Mouse (Mus musculus) kidney, postnatal 0 days (tissue): ENCODE measurements at regions not wholly inside any gene's neighbourhood (a gene's known extent, or its start where the extent isn't known, plus 50 kb on each side); places are given as distances from the start of the nearest gene placed in this dataset. TPM values are rescaled to one million over a fixed set of nuclear protein-coding genes. Genes with fewer than 3 reads are reported as not detected.
A peak's percentile ranks its signal among the peaks of the same experiment; 100 is the strongest.

Source experiments
- ATAC-seq: fragments of 200-750 bp; cut with Nextera tagmentation; replicated peaks from 2 replicates; pipeline ENCODE4 v1.8.0; 2017; ENCODE audit warnings: low read depth, moderate number of reproducible peaks, moderate TSS enrichment, moderate library complexity; ENCODE audit not compliant: low FRiP score
- DNase-seq: peaks from one replicate; pipeline ENCODE4 v3.0.0-alpha.2; 2016; ENCODE audit warnings: low spot score
- H3K27ac ChIP-seq: fragments of 300-500 bp; sonication (generic); 2 replicates; pipeline ENCODE4 v1.5.1; 2014; ENCODE audit warnings: mild to moderate bottlenecking
- H3K27me3 ChIP-seq: fragments of 300-500 bp; sonication (generic); 2 replicates; pipeline ENCODE4 v1.6.1; 2014; ENCODE audit warnings: low read length, mixed read lengths; ENCODE audit not compliant: insufficient read depth
- H3K36me3 ChIP-seq: fragments of 300-500 bp; sonication (generic); 2 replicates; pipeline ENCODE4 v1.6.1; 2014; ENCODE audit warnings: low read length, mixed read lengths; ENCODE audit not compliant: insufficient read depth
- H3K4me1 ChIP-seq: fragments of 300-500 bp; sonication (generic); replicated peaks from 2 replicates; pipeline ENCODE4 v1.6.1; 2014; ENCODE audit warnings: antibody characterized with exemption, low read length, mixed read lengths; ENCODE audit not compliant: insufficient read depth
- H3K4me2 ChIP-seq: fragments of 300-500 bp; sonication (generic); 2 replicates; pipeline ENCODE4 v1.6.1; 2014; ENCODE audit warnings: mild to moderate bottlenecking, low read length, moderate library complexity, mixed read lengths
- H3K4me3 ChIP-seq: fragments of 300-500 bp; sonication (generic); replicated peaks from 2 replicates; pipeline ENCODE4 v1.5.1; 2014; ENCODE audit warnings: low read depth, low read length
- H3K9ac ChIP-seq: fragments of 300-500 bp; sonication (generic); 2 replicates; pipeline ENCODE4 v1.6.1; 2014; ENCODE audit warnings: low read depth, low read length
- H3K9me3 ChIP-seq: fragments of 300-500 bp; sonication (generic); replicated peaks from 2 replicates; pipeline ENCODE4 v1.6.1; 2016; ENCODE audit warnings: low read length, inconsistent platforms, mixed read lengths
- CTCF ChIP-seq: IDR thresholded peaks from 2 replicates; pipeline ENCODE4 v1.5.1; 2016; ENCODE audit warnings: antibody characterized with exemption, low read depth, mild to moderate bottlenecking, moderate library complexity
- WGBS: fragments of 180-500 bp; shearing (Covaris S2); extraction: QIAGEN DNeasy Blood & Tissue Kit; methylation state at CpG from one replicate; pipeline ENCODE4 v1.1.7; 2014; 5-methylcytosine and 5-hydroxymethylcytosine counted together
- microRNA-seq: library from miRNA; unstranded; fragments of <30 nt; microRNA quantifications from one replicate; pipeline ENCODE4, GENCODE M21; 2016

GRCm38 (mm10) chr17:27261981-27262380, 57.7 kb upstream of the Lemd2 start:
- Histone ChIP-seq H3K9me3 (no peaks in the 10 kb centered on the region), H3K4me1 (no peaks in the 10 kb centered on the region), H3K9ac (no peak overlapping the region), H3K4me2 (no peak overlapping the region), H3K4me3 (no peak overlapping the region), H3K36me3 (no peaks in the 10 kb centered on the region), H3K27me3 (no peaks in the 10 kb centered on the region), H3K27ac (no peak overlapping the region)
- ATAC-seq (no peak), DNase-seq (no peak)
- TF ChIP-seq CTCF = no peak
- WGBS = 88% methylated on average over 9 of the region's 9 CpGs

DNA sequence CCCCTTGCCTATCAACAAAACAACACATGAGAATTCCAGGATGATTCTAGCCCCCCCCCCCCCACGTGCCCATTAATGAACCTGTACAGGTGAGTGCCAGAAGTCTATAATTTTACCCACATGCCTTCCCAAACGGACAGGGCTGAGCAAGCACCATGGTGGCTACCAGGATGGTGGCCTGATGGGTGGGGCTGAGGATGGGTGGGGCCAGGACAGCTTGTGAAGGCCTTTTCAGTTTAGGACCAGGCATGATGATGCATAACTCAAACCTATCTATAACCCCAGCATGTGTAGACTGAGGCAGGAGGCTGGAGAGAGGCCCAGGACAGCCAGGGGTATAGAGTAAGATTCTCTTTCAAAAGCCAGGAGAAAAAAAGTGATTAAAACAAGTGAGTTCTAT, 57.0 kb upstream of the Lemd2 start:
- no peaks in the 10 kb centered on the region for H3K36me3 ChIP-seq
- no peak overlapping the region for H3K9ac ChIP-seq
- H3K9me3 ChIP-seq = no peaks in the 10 kb centered on the region
- 53% methylated on average over 2 of the region's 2 CpGs for WGBS
- no peak for TF ChIP-seq CTCF
- DNase-seq = no peak
- no peaks in the 10 kb centered on the region for H3K4me1 ChIP-seq
- H3K4me3 ChIP-seq = no peak overlapping the region
- ATAC-seq = no peak
- no peak overlapping the region for H3K4me2 ChIP-seq
- H3K27ac ChIP-seq = no peak overlapping the region
- H3K27me3 ChIP-seq = no peaks in the 10 kb centered on the region

- Histone ChIP-seq H3K27ac (no peak overlapping the region), H3K36me3 (no peaks in the 10 kb centered on the region), H3K4me1 (no peaks in the 10 kb centered on the region), H3K9ac (no peak overlapping the region), H3K4me3 (no peak overlapping the region), H3K9me3 (no peaks in the 10 kb centered on the region), H3K4me2 (no peak overlapping the region), H3K27me3 (no peaks in the 10 kb centered on the region)
- DNase-seq = no peak
- ATAC-seq = no peak
- 91% methylated on average over 9 of the region's 9 CpGs for WGBS
- no peak for TF ChIP-seq CTCF
Observed at GRCm38 (mm10) chr17:27260116-27260515, 55.8 kb upstream of the Lemd2 start.

DNA sequence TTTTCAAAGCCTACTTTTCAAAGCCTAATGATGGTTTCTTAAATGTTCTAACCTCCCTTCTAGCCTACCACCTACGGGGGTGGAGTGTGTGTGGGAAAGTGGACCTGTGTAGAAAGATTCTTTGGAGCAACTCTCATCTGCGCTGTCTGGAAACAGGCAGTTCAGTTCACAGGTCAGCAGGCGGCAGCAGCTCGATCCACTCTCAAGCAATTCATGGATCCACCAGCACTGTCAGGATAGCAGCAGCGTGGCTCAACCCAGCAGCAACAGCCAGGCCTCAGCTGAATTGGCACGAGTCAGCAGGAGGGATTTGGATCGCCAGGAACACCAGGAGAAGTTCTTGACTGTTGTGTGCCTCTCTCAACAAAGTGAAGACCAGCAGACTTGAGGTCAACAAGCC, 53.1 kb upstream of the Lemd2 start:
- no peak overlapping the region for H3K9ac ChIP-seq
- H3K4me2 ChIP-seq = no peak overlapping the region
- H3K4me3 ChIP-seq = no peak overlapping the region
- DNase-seq (peak; percentile 44), ATAC-seq (no peak)
- 48% methylated on average over 7 of the region's 7 CpGs for WGBS
- no peaks in the 10 kb centered on the region for H3K27me3 ChIP-seq
- no peaks in the 10 kb centered on the region for H3K9me3 ChIP-seq
- TF ChIP-seq CTCF = peak; percentile 60
- no peaks in the 10 kb centered on the region for H3K36me3 ChIP-seq
- H3K4me1 ChIP-seq = no peaks in the 10 kb centered on the region
- no peak overlapping the region for H3K27ac ChIP-seq

GRCm38 (mm10) chr17:27255804-27256203, 51.5 kb upstream of the Lemd2 start:
- Histone ChIP-seq H3K27ac (no peak overlapping the region), H3K27me3 (no peaks in the 10 kb centered on the region), H3K36me3 (no peaks in the 10 kb centered on the region), H3K4me3 (no peak overlapping the region), H3K9ac (no peak overlapping the region), H3K4me2 (no peak overlapping the region), H3K4me1 (no peaks in the 10 kb centered on the region), H3K9me3 (no peaks in the 10 kb centered on the region)
- WGBS = 28% methylated on average over 7 of the region's 7 CpGs
- ATAC-seq = no peak
- no peak for DNase-seq
- TF ChIP-seq CTCF = no peak

Small RNAs in the stretch of these regions (microRNA-seq; reads per million reads assigned to microRNA genes)
- gene Mir7214 (not detected), gene Mir7216 (not detected), gene Mir7217 (not detected), gene Mir7218 (not detected)
